Mouse (Mus musculus) layer of hippocampus, postnatal 36 days (tissue): ENCODE measurements at regions not wholly inside any gene's neighbourhood (a gene's known extent, or its start where the extent isn't known, plus 50 kb on each side); places are given as distances from the start of the nearest gene placed in this dataset.

Source experiments
- DNase-seq, 2 experiments: peaks; one replicate each; pipeline ENCODE4 v3.0.0; 2022

- DNase-seq, result no peak
Observed at GRCm38 (mm10) chr2:78011821-78012220, 65.6 kb upstream of the Cwc22 start.

- DNase-seq, result no peak
Observed at GRCm38 (mm10) chr2:78011051-78011800, 65.1 kb upstream of the Cwc22 start.

- DNase-seq, result no peak
Observed at GRCm38 (mm10) chr2:78010066-78010690, 64.0 kb upstream of the Cwc22 start.

GRCm38 (mm10) chr2:78008094-78008493 lies 61.9 kb upstream of the Cwc22 start:
- DNase-seq, result no peak

GRCm38 (mm10) chr2:78005402-78006021 lies 59.3 kb upstream of the Cwc22 start:
- no peak for DNase-seq

GRCm38 (mm10) chr2:78004426-78004825 lies 58.3 kb upstream of the Cwc22 start:
- no peak for DNase-seq
